Mouse (Mus musculus) kidney, postnatal 0 days (tissue): ENCODE results near the gene Slc22a4. TPM values are rescaled to one million over a fixed set of nuclear protein-coding genes. Genes with fewer than 3 reads are reported as not detected.
A peak's percentile ranks its signal among the peaks of the same experiment; 100 is the strongest.
"Not testable (repeated sequence)": the region's sequence is repeated elsewhere in the genome, so short reads cannot be mapped to it uniquely, and the experiment has no call there.

Experiments used
- ATAC-seq: fragments of 200-750 bp; cut with Nextera tagmentation; replicated peaks from 2 replicates; pipeline ENCODE4 v1.8.0; 2017; ENCODE audit warnings: low read depth, moderate number of reproducible peaks, moderate TSS enrichment, moderate library complexity; ENCODE audit not compliant: low FRiP score
- DNase-seq: peaks from one replicate; pipeline ENCODE4 v3.0.0-alpha.2; 2016; ENCODE audit warnings: low spot score
- H3K27ac ChIP-seq: fragments of 300-500 bp; sonication (generic); 2 replicates; pipeline ENCODE4 v1.5.1; 2014; ENCODE audit warnings: mild to moderate bottlenecking
- H3K27me3 ChIP-seq: fragments of 300-500 bp; sonication (generic); 2 replicates; pipeline ENCODE4 v1.6.1; 2014; ENCODE audit warnings: low read length, mixed read lengths; ENCODE audit not compliant: insufficient read depth
- H3K36me3 ChIP-seq: fragments of 300-500 bp; sonication (generic); 2 replicates; pipeline ENCODE4 v1.6.1; 2014; ENCODE audit warnings: low read length, mixed read lengths; ENCODE audit not compliant: insufficient read depth
- H3K4me1 ChIP-seq: fragments of 300-500 bp; sonication (generic); replicated peaks from 2 replicates; pipeline ENCODE4 v1.6.1; 2014; ENCODE audit warnings: antibody characterized with exemption, low read length, mixed read lengths; ENCODE audit not compliant: insufficient read depth
- H3K4me2 ChIP-seq: fragments of 300-500 bp; sonication (generic); 2 replicates; pipeline ENCODE4 v1.6.1; 2014; ENCODE audit warnings: mild to moderate bottlenecking, low read length, moderate library complexity, mixed read lengths
- H3K4me3 ChIP-seq: fragments of 300-500 bp; sonication (generic); replicated peaks from 2 replicates; pipeline ENCODE4 v1.5.1; 2014; ENCODE audit warnings: low read depth, low read length
- H3K9ac ChIP-seq: fragments of 300-500 bp; sonication (generic); 2 replicates; pipeline ENCODE4 v1.6.1; 2014; ENCODE audit warnings: low read depth, low read length
- H3K9me3 ChIP-seq: fragments of 300-500 bp; sonication (generic); replicated peaks from 2 replicates; pipeline ENCODE4 v1.6.1; 2016; ENCODE audit warnings: low read length, inconsistent platforms, mixed read lengths
- CTCF ChIP-seq: IDR thresholded peaks from 2 replicates; pipeline ENCODE4 v1.5.1; 2016; ENCODE audit warnings: antibody characterized with exemption, low read depth, mild to moderate bottlenecking, moderate library complexity
- WGBS: fragments of 180-500 bp; shearing (Covaris S2); extraction: QIAGEN DNeasy Blood & Tissue Kit; methylation state at CpG from one replicate; pipeline ENCODE4 v1.1.7; 2014; 5-methylcytosine and 5-hydroxymethylcytosine counted together
- polyA plus RNA-seq: library from polyadenylated mRNA; unstranded; fragments of >200 nt; fragmentation: Nextera tagmentation; extraction: Ambion mirVana; gene quantifications from 2 replicates; pipeline ENCODE4 v1.2.1, GENCODE M21; 2015

Gene Slc22a4
- polyA plus RNA-seq, 1 experiment from 2014 or later = 3.6 TPM

DNA sequence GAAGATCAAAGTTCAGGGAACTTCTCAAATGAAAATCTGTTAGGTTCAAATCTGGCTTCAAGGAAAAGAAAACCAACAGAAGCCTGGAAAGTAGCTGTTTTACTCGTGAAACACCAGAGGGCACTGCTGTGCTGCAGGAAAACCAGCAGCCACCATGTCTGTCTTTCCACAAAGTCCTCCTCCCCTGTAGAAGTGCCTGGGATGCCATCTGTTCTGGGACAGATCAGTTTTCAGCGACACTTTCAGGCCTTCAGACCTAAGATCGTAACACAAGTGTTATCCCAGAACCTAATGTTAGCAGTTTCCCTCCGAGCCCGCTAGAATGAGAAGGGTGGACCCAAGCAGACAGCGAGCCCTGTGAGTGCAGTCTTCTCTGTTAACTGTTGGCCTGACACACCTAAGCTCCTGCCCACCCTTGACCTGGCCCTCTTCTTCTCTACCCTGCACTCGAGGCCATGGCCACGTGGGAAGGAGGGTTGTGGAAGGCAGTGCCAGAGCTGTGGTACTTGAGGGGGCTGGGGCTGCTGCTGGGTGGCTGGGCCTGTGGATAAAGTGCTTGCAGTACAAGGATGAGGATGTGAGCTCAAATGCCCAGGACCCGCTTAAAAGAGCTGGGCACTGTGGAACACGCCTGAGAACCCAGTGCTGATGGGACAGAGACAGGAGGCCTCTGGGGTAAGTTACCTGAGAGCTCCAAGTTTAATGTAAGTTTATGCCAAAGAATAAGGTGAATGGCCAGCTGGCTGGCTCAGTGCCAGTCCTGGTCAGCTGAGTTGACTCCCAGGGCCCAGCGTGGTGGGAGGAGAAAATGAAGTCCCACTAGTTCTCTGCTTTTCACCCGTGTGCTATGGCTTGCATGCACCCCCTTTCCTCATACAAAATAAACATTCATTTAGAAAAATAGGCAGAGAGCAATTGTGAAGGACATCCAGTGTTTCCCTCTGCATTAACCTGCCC, 24.9 kb downstream of the Slc22a4 start:
- not testable (repeated sequence) for H3K27me3 ChIP-seq, H3K27ac ChIP-seq, H3K9me3 ChIP-seq, H3K4me1 ChIP-seq, H3K4me2 ChIP-seq, H3K9ac ChIP-seq, H3K4me3 ChIP-seq, H3K36me3 ChIP-seq
- WGBS = 30% methylated on average over 12 of the region's 12 CpGs
- ATAC-seq (peak; percentile 63; the same call in 1 of the 2 replicates), DNase-seq (peak; percentile 91)
- TF ChIP-seq CTCF = peak; percentile 84

DNA sequence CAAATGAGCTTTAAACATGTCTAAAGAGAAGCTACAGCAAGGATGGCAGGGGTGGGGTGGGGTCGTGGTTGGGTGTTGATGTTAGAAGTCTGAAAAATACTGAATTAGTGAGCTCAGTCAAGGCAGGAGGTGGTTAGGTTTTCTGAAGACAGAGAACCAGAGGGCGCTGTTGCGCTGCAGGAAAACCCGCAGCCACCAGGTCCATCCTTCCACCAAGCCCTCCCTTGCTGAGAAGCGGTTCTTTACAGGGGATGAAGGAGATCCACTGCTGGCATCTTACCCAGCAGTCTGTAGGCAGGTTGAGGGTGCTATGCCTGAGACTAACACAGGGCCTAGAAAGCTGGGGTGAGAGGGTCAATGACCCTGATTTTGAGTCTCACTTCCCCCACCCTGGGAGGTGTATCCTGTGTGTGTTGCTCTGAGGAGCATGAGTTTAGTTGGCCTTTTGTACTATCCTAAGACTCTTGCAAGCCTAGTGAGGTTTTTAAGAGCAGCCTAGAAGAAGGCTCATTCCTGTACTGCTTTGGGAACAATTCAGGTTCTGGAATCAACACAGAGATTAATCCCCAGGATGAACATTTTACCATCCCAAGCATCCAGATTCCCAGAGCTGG, 25.6 kb downstream of the Slc22a4 start:
- Histone ChIP-seq H3K4me1 (no peaks in the 10 kb centered on the region), H3K36me3 (no peaks in the 10 kb centered on the region), H3K9me3 (no peaks in the 10 kb centered on the region), H3K4me2 (no peak overlapping the region), H3K9ac (no peak overlapping the region), H3K27me3 (no peaks in the 10 kb centered on the region), H3K4me3 (no peak overlapping the region), H3K27ac (no peak overlapping the region)
- TF ChIP-seq CTCF = peak; percentile 77
- 4% methylated on average over 5 of the region's 5 CpGs for WGBS
- peak; percentile 42; the same call in 1 of the 2 replicates for ATAC-seq
- DNase-seq = peak; percentile 82

DNA sequence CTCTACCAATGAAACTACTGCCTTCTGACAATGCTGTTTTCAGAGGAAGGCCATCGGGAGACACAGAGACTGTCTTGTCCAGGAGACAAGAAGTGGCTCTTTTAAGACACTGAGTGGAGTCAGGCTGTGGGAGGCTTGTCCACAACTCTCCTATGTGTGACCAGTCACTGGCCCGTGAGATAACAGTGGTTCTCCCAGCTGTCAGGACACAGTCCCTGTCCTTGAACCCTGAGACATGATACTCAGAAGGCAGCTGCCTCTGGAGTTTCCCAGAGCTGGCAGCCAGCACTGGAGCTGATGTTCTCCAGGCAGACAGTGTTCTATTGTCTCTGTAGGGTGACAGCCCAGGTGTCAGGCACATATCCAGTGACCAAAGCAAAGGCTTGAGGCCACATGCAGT, 30.2 kb downstream of the Slc22a4 start:
- no peak for TF ChIP-seq CTCF
- Histone ChIP-seq H3K36me3 (no peaks in the 10 kb centered on the region), H3K9me3 (no peaks in the 10 kb centered on the region), H3K4me3 (no peak overlapping the region), H3K4me2 (no peak overlapping the region), H3K9ac (no peak overlapping the region), H3K4me1 (no peaks in the 10 kb centered on the region), H3K27me3 (no peaks in the 10 kb centered on the region), H3K27ac (no peak overlapping the region)
- ATAC-seq (no peak), DNase-seq (no peak)
- 69% methylated on average over 2 of the region's 2 CpGs for WGBS

DNA sequence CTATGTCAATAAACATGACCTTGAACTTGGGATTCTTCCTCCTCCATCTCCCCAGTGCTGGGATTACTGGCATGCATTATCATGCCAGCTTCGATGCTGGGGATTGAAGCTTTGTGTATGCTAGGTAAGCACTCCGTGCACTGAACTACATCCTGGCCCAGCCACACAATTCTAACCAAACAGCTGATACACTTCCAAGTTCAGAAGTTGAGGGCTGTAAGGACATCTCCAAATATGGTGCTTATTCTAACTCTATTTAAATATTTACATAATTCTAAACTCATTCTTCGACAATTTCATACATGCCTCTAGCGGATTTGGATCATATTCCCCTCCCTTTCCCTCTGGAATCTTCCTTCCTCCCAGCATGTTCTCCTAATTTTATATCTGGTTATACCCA, 35.6 kb downstream of the Slc22a4 start:
- no peaks in the 10 kb centered on the region for H3K36me3 ChIP-seq
- no peak overlapping the region for H3K4me3 ChIP-seq
- H3K9ac ChIP-seq = no peak overlapping the region
- TF ChIP-seq CTCF = no peak
- no peak overlapping the region for H3K4me2 ChIP-seq
- ATAC-seq = no peak
- WGBS = 69% methylated on average over 4 of the region's 4 CpGs
- no peak for DNase-seq
- H3K27ac ChIP-seq = no peak overlapping the region
- no peaks in the 10 kb centered on the region for H3K4me1 ChIP-seq
- no peaks in the 10 kb centered on the region for H3K9me3 ChIP-seq
- H3K27me3 ChIP-seq = no peaks in the 10 kb centered on the region

DNA sequence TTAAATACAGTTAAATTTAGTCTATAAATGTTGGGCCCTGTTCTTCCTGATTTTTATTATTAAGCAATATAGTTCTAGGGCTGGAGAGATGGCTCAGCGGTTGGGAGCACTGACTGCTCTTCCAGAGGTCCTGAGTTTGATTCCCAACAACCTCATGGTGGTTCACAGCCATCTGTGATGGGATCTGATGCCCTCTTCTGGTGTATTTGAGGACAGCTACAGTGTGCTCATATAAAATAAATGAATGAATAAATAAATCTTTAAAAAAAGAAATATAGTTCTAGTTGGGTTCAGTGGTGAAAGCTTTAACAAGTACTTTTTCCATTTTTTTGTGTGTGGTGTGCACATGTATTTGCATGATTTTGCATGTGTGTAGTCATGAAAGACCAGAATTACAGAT, 38.7 kb downstream of the Slc22a4 start:
- H3K27me3 ChIP-seq = no peaks in the 10 kb centered on the region
- TF ChIP-seq CTCF = peak; percentile 50
- H3K27ac ChIP-seq = no peak overlapping the region
- H3K4me3 ChIP-seq = no peak overlapping the region
- H3K9ac ChIP-seq = no peak overlapping the region
- no peaks in the 10 kb centered on the region for H3K4me1 ChIP-seq
- DNase-seq (no peak), ATAC-seq (no peak)
- 58% methylated on average over 1 of the region's 1 CpGs for WGBS
- H3K36me3 ChIP-seq = no peaks in the 10 kb centered on the region
- H3K4me2 ChIP-seq = no peak overlapping the region
- H3K9me3 ChIP-seq = no peaks in the 10 kb centered on the region

DNA sequence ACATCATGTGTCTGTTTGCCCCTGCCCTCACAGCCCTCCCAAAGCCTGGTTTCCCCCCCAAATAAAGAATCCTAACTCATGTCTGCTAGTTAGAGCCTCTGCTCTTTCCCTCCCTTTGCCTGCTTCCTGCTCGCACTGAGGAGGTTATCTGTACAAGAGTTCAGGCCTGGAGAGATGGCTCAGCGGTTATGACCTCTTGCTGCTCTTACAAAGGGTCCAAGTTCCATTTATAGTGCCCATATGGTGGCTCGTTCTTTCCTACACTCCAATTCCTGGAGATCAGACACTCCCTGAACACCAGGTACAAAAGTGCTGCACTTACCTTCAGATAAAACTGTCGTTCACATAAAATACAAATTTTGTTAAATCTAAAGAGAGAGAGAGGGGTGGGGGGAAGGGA, 39.8 kb downstream of the Slc22a4 start:
- H3K27me3 ChIP-seq = no peaks in the 10 kb centered on the region
- WGBS = 59% methylated on average over 4 of the region's 4 CpGs
- no peak for TF ChIP-seq CTCF
- no peak overlapping the region for H3K4me3 ChIP-seq
- H3K9me3 ChIP-seq = no peaks in the 10 kb centered on the region
- H3K4me2 ChIP-seq = no peak overlapping the region
- H3K36me3 ChIP-seq = no peaks in the 10 kb centered on the region
- no peak overlapping the region for H3K9ac ChIP-seq
- ATAC-seq (no peak), DNase-seq (no peak)
- H3K4me1 ChIP-seq = no peaks in the 10 kb centered on the region
- no peak overlapping the region for H3K27ac ChIP-seq
